Mouse (Mus musculus) neural tube, embryonic 11.5 days (tissue): ENCODE results near the gene Gm4969. TPM values are rescaled to one million over a fixed set of nuclear protein-coding genes. Genes with fewer than 3 reads are reported as not detected.
A peak's percentile ranks its signal among the peaks of the same experiment; 100 is the strongest.

Experiments used
- ATAC-seq: fragments of 200-750 bp; cut with Nextera tagmentation; 2 replicates; pipeline ENCODE4 v1.8.0; 2017; ENCODE audit warnings: moderate number of reproducible peaks, mild to moderate bottlenecking, moderate TSS enrichment, moderate library complexity; ENCODE audit not compliant: insufficient read depth, low FRiP score, low TSS enrichment
- DNase-seq: peaks from one replicate; pipeline ENCODE4 v3.0.0-alpha.2; 2015; ENCODE audit warnings: low spot score
- H3K27ac ChIP-seq: fragments of 300-500 bp; sonication (generic); 2 replicates; pipeline ENCODE4 v1.5.1; 2014; ENCODE audit warnings: low read depth, mild to moderate bottlenecking, low read length
- H3K27me3 ChIP-seq: fragments of 300-500 bp; sonication (generic); 2 replicates; pipeline ENCODE4 v1.6.1; 2014; ENCODE audit warnings: mild to moderate bottlenecking, low read length, mixed read lengths; ENCODE audit not compliant: control insufficient read depth, insufficient read depth
- H3K36me3 ChIP-seq: fragments of 300-500 bp; sonication (generic); 2 replicates; pipeline ENCODE4 v1.6.1; 2014; ENCODE audit warnings: mild to moderate bottlenecking, low read length, moderate library complexity, mixed read lengths; ENCODE audit not compliant: control insufficient read depth, insufficient read depth
- H3K4me1 ChIP-seq: fragments of 300-500 bp; sonication (generic); 2 replicates; pipeline ENCODE4 v1.6.1; 2014; ENCODE audit warnings: low read length, mixed read lengths; ENCODE audit not compliant: control insufficient read depth, insufficient read depth
- H3K4me2 ChIP-seq: fragments of 300-500 bp; sonication (generic); 2 replicates; pipeline ENCODE4 v1.6.1; 2014; ENCODE audit warnings: low read depth, mild to moderate bottlenecking, moderate library complexity
- H3K4me3 ChIP-seq: fragments of 300-500 bp; sonication (generic); 2 replicates; pipeline ENCODE4 v1.5.1; 2014; ENCODE audit warnings: low read depth, low read length
- H3K9ac ChIP-seq: fragments of 300-500 bp; sonication (generic); 2 replicates; pipeline ENCODE4 v1.6.1; 2014; ENCODE audit warnings: mild to moderate bottlenecking, low read length
- H3K9me3 ChIP-seq: fragments of 300-500 bp; sonication (generic); 2 replicates; pipeline ENCODE4 v1.6.1; 2016; ENCODE audit warnings: low read length; ENCODE audit not compliant: control insufficient read depth
- WGBS: fragments of 180-500 bp; shearing (Covaris S2); extraction: QIAGEN DNeasy Blood & Tissue Kit; methylation state at CpG from one replicate; pipeline ENCODE4 v1.1.7; 2014; 5-methylcytosine and 5-hydroxymethylcytosine counted together
- polyA plus RNA-seq: library from polyadenylated mRNA; unstranded; fragments of >200 nt; fragmentation: Nextera tagmentation; extraction: Ambion mirVana; gene quantifications from 2 replicates; pipeline ENCODE4 v1.2.1, GENCODE M21; 2014

Gm4969 gene
- polyA plus RNA-seq, 1 experiment from 2014 or later: 1.3 TPM

DNA sequence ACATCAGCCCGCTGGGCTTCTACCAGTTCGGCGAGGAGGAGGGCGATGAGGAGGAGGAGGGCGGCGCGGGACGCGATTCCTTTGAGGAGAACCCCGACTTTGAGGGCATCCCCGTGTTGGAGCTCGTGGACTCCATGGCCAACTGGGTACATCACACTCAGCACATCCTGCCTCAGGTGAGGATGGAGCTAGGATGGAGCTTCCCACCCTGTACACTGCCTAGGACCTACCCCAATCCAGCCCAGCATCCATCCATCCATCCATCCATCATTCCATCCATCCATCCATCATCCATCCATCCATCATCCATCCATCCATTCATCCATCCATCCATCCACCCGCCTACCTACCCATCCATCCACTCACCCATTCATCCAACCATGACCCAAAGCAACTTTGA is 52.3 kb downstream of the Gm4969 start:
- H3K9ac ChIP-seq: no peak overlapping the region
- no peaks in the 10 kb centered on the region for H3K4me1 ChIP-seq
- 48% methylated on average over 9 of the region's 13 CpGs for WGBS
- no peak for ATAC-seq
- H3K27ac ChIP-seq: no peak overlapping the region
- no peaks in the 10 kb centered on the region for H3K36me3 ChIP-seq
- DNase-seq: no peak
- H3K4me2 ChIP-seq: no peak overlapping the region
- peaks cover 25% of the 10 kb centered on the region for H3K27me3 ChIP-seq
- H3K9me3 ChIP-seq: no peaks in the 10 kb centered on the region; the same call in 1 of the 2 replicates
- no peak overlapping the region for H3K4me3 ChIP-seq

DNA sequence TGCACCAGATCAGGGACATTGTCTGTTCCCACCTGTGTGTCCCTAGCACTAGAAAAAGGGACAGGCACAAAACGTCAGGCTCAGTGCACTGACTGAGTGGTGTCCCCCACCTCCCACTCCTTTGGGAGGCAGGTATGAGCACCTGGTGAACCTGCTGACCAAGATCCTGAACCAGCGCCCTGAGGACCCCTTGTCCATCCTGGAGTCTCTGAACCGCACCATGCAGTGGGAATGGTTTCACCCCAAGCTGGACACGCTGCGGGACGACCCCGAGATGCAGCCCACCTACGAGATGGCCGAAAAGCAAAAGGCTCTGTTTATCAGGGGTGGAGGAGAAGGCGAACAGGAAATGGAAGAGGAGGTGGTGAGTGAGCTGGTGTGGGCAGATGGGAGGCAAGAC is 60.8 kb downstream of the Gm4969 start:
- no peak overlapping the region for H3K4me3 ChIP-seq

DNA sequence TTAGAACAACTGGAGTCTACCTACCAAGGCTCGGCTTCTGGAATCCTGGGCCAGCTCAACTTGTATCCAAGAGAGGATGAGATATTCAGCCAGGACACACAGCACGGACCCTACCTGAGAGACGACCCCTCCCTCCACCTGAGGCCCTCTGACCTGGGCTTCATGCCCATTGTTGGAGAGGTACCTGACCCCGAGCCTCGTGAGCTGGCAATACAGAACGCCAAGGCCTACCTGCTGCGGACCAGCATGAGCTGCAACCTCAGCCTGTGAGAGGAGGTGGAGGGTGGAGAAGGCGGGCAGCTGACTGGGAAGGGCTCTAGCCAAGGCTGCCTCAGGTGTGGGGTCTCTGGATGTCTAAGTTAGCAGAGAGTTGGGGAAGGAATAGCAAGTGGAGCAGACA is 63.1 kb downstream of the Gm4969 start:
- H3K9me3 ChIP-seq: no peaks in the 10 kb centered on the region
- no peak overlapping the region for H3K27ac ChIP-seq
- peaks cover 7% of the 10 kb centered on the region for H3K36me3 ChIP-seq
- no peak overlapping the region for H3K9ac ChIP-seq
- ATAC-seq (no peak), DNase-seq (no peak)
- H3K4me1 ChIP-seq: no peaks in the 10 kb centered on the region; the same call in 1 of the 2 replicates
- WGBS: 90% methylated on average over 8 of the region's 8 CpGs
- no peak overlapping the region for H3K4me2 ChIP-seq
- no peaks in the 10 kb centered on the region for H3K27me3 ChIP-seq
- no peak overlapping the region for H3K4me3 ChIP-seq

More for the DNA sequence above, 60.8 kb downstream of the Gm4969 start:
- no peaks in the 10 kb centered on the region for H3K27me3 ChIP-seq
- WGBS: 90% methylated on average over 10 of the region's 10 CpGs
- ATAC-seq (no peak), DNase-seq (no peak)
- H3K4me2 ChIP-seq: no peak overlapping the region
- no peak overlapping the region for H3K9ac ChIP-seq
- no peaks in the 10 kb centered on the region; the same call in 1 of the 2 replicates for H3K4me1 ChIP-seq
- H3K9me3 ChIP-seq: no peaks in the 10 kb centered on the region
- H3K36me3 ChIP-seq: peaks cover 2% of the 10 kb centered on the region
- no peak overlapping the region for H3K27ac ChIP-seq

DNA sequence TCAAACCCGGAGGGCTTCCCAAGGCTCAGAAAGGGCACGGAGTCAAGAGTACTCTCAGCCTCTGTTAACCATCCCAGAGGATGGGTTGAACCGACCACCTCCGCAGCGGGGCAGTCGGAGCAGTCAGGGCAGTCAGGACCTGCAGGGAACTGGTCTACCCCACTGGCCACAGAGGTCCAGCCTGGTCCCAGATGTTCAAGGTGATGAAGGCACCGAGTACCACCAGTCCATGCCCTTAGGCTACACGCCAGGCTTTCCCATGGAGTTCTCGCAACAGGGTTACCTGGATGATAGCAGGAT is 63.4 kb downstream of the Gm4969 start:
- Histone ChIP-seq H3K4me1 (no peaks in the 10 kb centered on the region; the same call in 1 of the 2 replicates), H3K4me2 (peak overlapping the region; percentile 42), H3K27me3 (no peaks in the 10 kb centered on the region), H3K4me3 (no peak overlapping the region), H3K9me3 (no peaks in the 10 kb centered on the region), H3K9ac (no peak overlapping the region), H3K27ac (no peak overlapping the region), H3K36me3 (peaks cover 11% of the 10 kb centered on the region)
- 65% methylated on average over 9 of the region's 9 CpGs for WGBS
- ATAC-seq: 0 out of 2 replicates have a peak, but pooled peaks have one; percentile 31
- no peak for DNase-seq

DNA sequence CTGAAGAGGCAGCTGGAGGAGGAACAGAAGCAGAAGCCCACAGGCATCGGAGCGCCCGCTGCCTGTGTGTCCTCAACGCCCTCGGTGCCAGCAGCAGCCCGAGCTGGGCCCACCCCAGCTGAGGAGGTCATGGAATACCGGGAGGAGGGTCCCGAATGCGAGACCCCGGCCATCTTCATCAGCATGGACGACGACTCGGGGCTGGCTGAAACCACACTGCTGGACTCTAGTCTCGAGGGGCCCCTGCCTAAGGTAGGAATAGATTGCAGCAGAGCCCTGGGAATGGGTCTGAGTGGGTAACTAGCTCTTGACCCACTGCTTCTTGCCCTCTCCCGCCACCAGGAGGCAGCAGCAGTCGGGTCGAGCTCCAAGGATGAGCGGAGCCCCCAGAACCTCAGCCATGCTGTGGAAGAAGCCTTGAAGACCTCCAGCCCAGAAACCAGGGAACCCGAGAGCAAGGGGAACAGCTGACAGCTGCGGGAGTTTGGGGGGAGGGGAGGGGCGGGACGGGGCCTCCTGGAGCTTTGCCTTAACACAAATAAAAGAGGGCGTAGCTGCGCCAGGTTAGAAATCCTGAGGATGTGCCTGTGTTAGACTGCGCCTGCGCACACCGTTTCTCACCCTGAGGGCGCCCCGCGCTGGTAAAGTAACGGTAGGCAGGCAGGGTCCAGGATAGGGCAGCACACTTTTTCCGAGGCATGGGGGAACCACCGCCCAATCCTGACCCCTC is 64.0 kb downstream of the Gm4969 start, which contains the start of gene Rsph6a:
Gene Rsph6a (plus strand): TSS at position 644 of the 730 bp plus-strand sequence.
- Histone ChIP-seq H3K4me1 (no peaks in the 10 kb centered on the region; the same call in 1 of the 2 replicates), H3K4me2 (peak within 1 kb of the TSS; percentile 42), H3K9me3 (no peaks in the 10 kb centered on the region), H3K4me3 (peak within 1 kb of the TSS; percentile 10; the same call in 1 of the 2 replicates), H3K9ac (peak within 1 kb of the TSS; percentile 35; the same call in 1 of the 2 replicates), H3K27ac (no peak within 1 kb of the TSS), H3K36me3 (peaks cover 13% of the 10 kb centered on the region), H3K27me3 (no peaks in the 10 kb centered on the region)
- DNase-seq (peak; percentile 84), ATAC-seq (peak; percentile 80)
- WGBS: 19% methylated on average over 33 of the region's 33 CpGs

DNA sequence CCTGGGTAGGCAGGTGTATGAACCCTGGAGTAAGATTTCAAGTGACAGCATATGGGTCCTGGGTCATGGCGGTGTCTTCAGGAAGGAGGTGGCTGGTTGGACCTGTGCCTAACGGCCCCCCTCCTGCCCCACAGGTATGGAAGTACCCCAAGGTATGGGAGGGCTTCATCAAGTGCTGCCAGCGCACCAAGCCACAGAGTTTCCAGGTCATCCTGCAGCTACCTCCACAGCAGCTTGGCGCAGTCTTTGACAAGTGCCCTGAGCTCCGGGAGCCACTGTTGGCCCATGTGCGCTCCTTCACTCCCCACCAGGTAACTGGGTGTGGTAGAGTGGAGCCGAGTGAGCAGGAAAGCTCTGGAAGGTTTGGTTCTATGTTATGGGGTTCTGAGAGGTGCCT is 65.0 kb downstream of the Gm4969 start:
- Histone ChIP-seq H3K4me1 (no peaks in the 10 kb centered on the region; the same call in 1 of the 2 replicates), H3K27ac (no peak overlapping the region), H3K36me3 (peaks cover 21% of the 10 kb centered on the region), H3K4me2 (no peak overlapping the region), H3K9ac (no peak overlapping the region), H3K4me3 (no peak overlapping the region), H3K27me3 (no peaks in the 10 kb centered on the region), H3K9me3 (no peaks in the 10 kb centered on the region)
- WGBS: 90% methylated on average over 7 of the region's 7 CpGs
- DNase-seq: no peak
- ATAC-seq: no peak

DNA sequence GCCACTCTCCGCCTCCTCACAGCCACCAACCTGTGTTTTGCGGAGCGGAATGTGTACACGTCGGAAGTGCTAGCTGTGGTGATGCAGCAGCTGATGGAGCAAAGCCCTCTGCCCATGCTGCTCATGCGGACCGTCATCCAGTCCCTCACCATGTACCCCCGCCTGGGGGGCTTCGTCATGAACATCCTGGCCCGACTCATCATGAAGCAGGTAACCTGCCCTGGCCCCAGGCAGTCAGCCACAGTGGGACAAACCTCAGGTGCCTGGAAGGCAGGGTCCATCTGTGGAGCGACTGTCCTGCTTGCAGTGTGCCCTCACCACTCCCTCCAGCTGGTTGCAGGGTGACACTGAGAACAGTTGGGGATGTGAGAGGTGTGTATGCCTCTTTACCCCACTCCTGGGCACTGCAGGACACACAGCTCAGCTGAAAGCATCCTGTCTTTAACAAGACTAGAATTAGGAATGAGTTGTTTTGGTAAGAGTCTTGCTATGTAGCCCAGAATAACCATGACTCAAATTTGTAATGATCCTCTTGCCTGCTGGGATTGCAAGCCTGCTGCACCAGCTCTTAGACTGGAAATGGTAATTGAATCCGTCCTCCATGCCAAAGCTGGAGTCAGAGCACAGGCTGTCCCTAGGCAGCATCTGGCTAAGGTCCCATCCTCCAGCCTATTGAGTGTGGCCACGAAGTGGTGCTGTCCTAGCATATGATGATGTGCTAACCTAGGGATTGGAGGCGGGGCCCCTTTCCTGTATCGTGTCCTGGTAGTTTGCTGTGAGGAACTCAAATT is 65.6 kb downstream of the Gm4969 start:
- Histone ChIP-seq H3K4me1 (no peaks in the 10 kb centered on the region; the same call in 1 of the 2 replicates), H3K36me3 (peaks cover 22% of the 10 kb centered on the region), H3K27ac (no peak overlapping the region), H3K4me3 (no peak overlapping the region), H3K4me2 (no peak overlapping the region), H3K9ac (no peak overlapping the region), H3K27me3 (no peaks in the 10 kb centered on the region), H3K9me3 (no peaks in the 10 kb centered on the region)
- ATAC-seq (no peak), DNase-seq (no peak)
- 89% methylated on average over 15 of the region's 15 CpGs for WGBS

DNA sequence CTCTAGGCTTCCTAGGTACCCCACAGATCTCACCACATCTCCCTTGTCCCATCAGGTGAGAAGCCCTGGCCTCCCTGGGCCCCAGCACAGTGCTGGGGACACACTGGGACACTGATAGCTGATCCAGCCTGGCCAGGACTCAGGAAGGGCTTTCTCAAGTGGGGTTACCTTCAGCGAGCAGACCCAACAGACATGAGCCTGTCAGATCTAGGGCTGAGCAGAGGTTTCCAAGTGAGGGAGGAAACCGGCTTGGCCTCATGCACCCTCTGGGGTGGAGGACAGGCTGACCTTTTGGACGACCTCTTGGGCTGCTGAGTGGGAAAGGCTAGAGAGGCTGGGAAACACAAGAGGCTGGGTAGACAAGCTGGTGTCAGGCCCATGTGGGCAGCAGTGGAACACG is 67.0 kb downstream of the Gm4969 start:
- no peaks in the 10 kb centered on the region for H3K27me3 ChIP-seq
- 77% methylated on average over 4 of the region's 4 CpGs for WGBS
- DNase-seq: no peak
- H3K4me1 ChIP-seq: no peaks in the 10 kb centered on the region; the same call in 1 of the 2 replicates
- H3K4me3 ChIP-seq: no peak overlapping the region
- no peak overlapping the region for H3K27ac ChIP-seq
- no peak overlapping the region for H3K4me2 ChIP-seq
- no peaks in the 10 kb centered on the region for H3K9me3 ChIP-seq
- ATAC-seq: no peak
- no peak overlapping the region for H3K9ac ChIP-seq
- H3K36me3 ChIP-seq: peaks cover 28% of the 10 kb centered on the region
